Mouse (Mus musculus) spleen, adult 2 months (tissue): ENCODE results near the gene Lyz2. TPM values are rescaled to one million over a fixed set of nuclear protein-coding genes. Genes with fewer than 3 reads are reported as not detected.

Experiments
- DNase-seq, 2 experiments: peaks; one replicate each; pipeline versions ENCODE4 v3.0.0 to v3.0.0-alpha.2; 2012 to 2021; ENCODE audit warnings: low spot score in 2 of 2, low read depth in 1 of 2
- H3K27ac ChIP-seq: fragments of 200-500 bp; 2 replicates; pipeline ENCODE4 v1.5.1; 2012; ENCODE audit warnings: low read length, inconsistent platforms; ENCODE audit not compliant: insufficient read depth
- H3K27me3 ChIP-seq: fragments of 200-500 bp; 2 replicates; pipeline ENCODE4 v1.6.1; 2012; ENCODE audit warnings: mild to moderate bottlenecking, moderate library complexity, low read length, inconsistent platforms; ENCODE audit not compliant: control insufficient read depth, insufficient read depth
- H3K36me3 ChIP-seq: fragments of 200-500 bp; 2 replicates; pipeline ENCODE4 v1.6.1; 2012; ENCODE audit warnings: mild to moderate bottlenecking, low read length, inconsistent platforms; ENCODE audit not compliant: control insufficient read depth, insufficient read depth
- H3K4me1 ChIP-seq: fragments of 200-500 bp; 2 replicates; pipeline ENCODE4 v1.6.1; 2011; ENCODE audit warnings: inconsistent platforms; ENCODE audit not compliant: control insufficient read depth, insufficient read depth, insufficient read length
- H3K4me3 ChIP-seq: fragments of 200-500 bp; 2 replicates; pipeline ENCODE4 v1.5.1; 2011; ENCODE audit warnings: mild to moderate bottlenecking, inconsistent platforms; ENCODE audit not compliant: insufficient read depth, insufficient read length; ENCODE audit errors: extremely low read depth
- CTCF ChIP-seq: fragments of 200-500 bp; IDR thresholded peaks from 2 replicates; pipeline ENCODE4 v1.5.1; 2011; ENCODE audit warnings: mild to moderate bottlenecking, inconsistent platforms; ENCODE audit not compliant: insufficient read depth, insufficient read length, insufficient replicate concordance; ENCODE audit errors: extremely low read depth
- POLR2A ChIP-seq: fragments of 200-500 bp; IDR thresholded peaks from 2 replicates; pipeline ENCODE4 v1.6.1; 2011; ENCODE audit warnings: low read depth, low read length, inconsistent platforms
- WGBS: fragments of 180-500 bp; shearing (Covaris S2); methylation state at CpG from one replicate; pipeline ENCODE4 v1.1.7; 2018; 5-methylcytosine and 5-hydroxymethylcytosine counted together
- polyA plus RNA-seq: library from polyadenylated mRNA; depleted of rRNA; stranded (reverse); fragments of >200 nt; gene quantifications from 2 replicates; pipeline ENCODE4 v1.2.3, GENCODE M21; 2012; rRNA removed

Gene Lyz2
- polyA plus RNA-seq, 1 experiment, result 749 TPM

- Histone ChIP-seq H3K4me1 (no peaks in the 10 kb centered on the region), H3K4me3 (no peak overlapping the region), H3K27ac (no peak overlapping the region), H3K27me3 (no peaks in the 10 kb centered on the region), H3K36me3 (no peaks in the 10 kb centered on the region)
- DNase-seq, result no peak
- TF ChIP-seq POLR2A (no peak), CTCF (no peak)
- WGBS, result 82% methylated on average over 16 of the region's 16 CpGs
Observed at GRCm38 (mm10) chr10:117229826-117230225, 52.3 kb downstream of the Lyz2 start.

Other genes starting within 250 kb of the Lyz2 start
- gene Lrrc10, start 237.0 kb downstream of the Lyz2 start, polyA plus RNA-seq, result not detected in 2 replicates
- 45.7 and 47.5 TPM in 2 replicates for gene Cct2, start 218.5 kb downstream of the Lyz2 start, polyA plus RNA-seq
- gene Frs2, start 133.8 kb downstream of the Lyz2 start, polyA plus RNA-seq, result 5.7 and 6.0 TPM in 2 replicates
- gene Yeats4, start 57.8 kb downstream of the Lyz2 start, polyA plus RNA-seq, result 27.5 and 29.4 TPM in 2 replicates
- not detected in 2 replicates for gene 9530003J23Rik, start 43.6 kb downstream of the Lyz2 start, polyA plus RNA-seq
- gene Lyz1, start 10.5 kb upstream of the Lyz2 start, polyA plus RNA-seq, result 6.2 and 6.7 TPM in 2 replicates
- 51.9 and 79.8 TPM in 2 replicates for gene Cpsf6, start 97.7 kb upstream of the Lyz2 start, polyA plus RNA-seq